8 mouse cellular contexts compared by ENCODE assay signal in genomic region chr13:32801693-32802221, GRCm38 (mm10). TPM values are rescaled to one million over a fixed set of nuclear protein-coding genes. Genes with fewer than 3 reads are reported as not detected.
A peak's percentile ranks its signal among the peaks of the same experiment; 100 is the strongest.
DNase-seq lines count a peak whose midpoint lies in the region; ATAC-seq and TF ChIP-seq lines count a peak whose summit lies in the region.

Wrnip1 (plus strand) TSS chr13:32802038.

- intact Hi-C loops in heart, postnatal 10 days (cut with DNase I), result loop anchor here (5.0 kb wide), 1 partner anchor 999 kb away; no protein-coding TSS in a partner anchor

- H3K9ac ChIP-seq in ES-Bruce4 (ENCODE audit: low read depth, poor library complexity, severe bottlenecking), result peak within 1 kb of the TSS; percentile 74
- H3K9ac ChIP-seq in forebrain, embryonic 13.5 days, result peak within 1 kb of the TSS; percentile 88
- peak within 1 kb of the TSS; percentile 66 for H3K9ac ChIP-seq in liver, postnatal 0 days (replicated peaks)
- H3K9ac ChIP-seq in neural tube, embryonic 14.5 days (replicated peaks; ENCODE audit: low read depth, low read length), result peak within 1 kb of the TSS; percentile 80

- H3K4me2 ChIP-seq in forebrain, embryonic 13.5 days, result peak within 1 kb of the TSS; percentile 87
- peak within 1 kb of the TSS; percentile 86 for H3K4me2 ChIP-seq in liver, postnatal 0 days (ENCODE audit: low read depth, low read length)
- H3K4me2 ChIP-seq in neural tube, embryonic 14.5 days (ENCODE audit: low read depth, low read length), result peak within 1 kb of the TSS; percentile 66

- H3K9me3 ChIP-seq in ES-Bruce4 (replicated peaks; ENCODE audit: control insufficient read depth, insufficient read depth, low read length, poor library complexity, severe bottlenecking), result no peaks in the 10 kb centered on the region
- no peaks in the 10 kb centered on the region for H3K9me3 ChIP-seq in forebrain, embryonic 13.5 days (replicated peaks)
- no peaks in the 10 kb centered on the region for H3K9me3 ChIP-seq in liver, postnatal 0 days (ENCODE audit: low read length)
- no peaks in the 10 kb centered on the region for H3K9me3 ChIP-seq in neural tube, embryonic 14.5 days (ENCODE audit: control insufficient read depth, low read length)

- WGBS in forebrain, embryonic 13.5 days, result under 1% methylated on average over 50 of the region's 51 CpGs
- under 1% methylated on average over 50 of the region's 51 CpGs for WGBS in large intestine, adult 2 months
- under 1% methylated on average over 46 of the region's 51 CpGs for WGBS in liver, postnatal 0 days (ENCODE audit: insufficient replicate concordance)
- WGBS in neural tube, embryonic 14.5 days, result under 1% methylated on average over 51 of the region's 51 CpGs

- TF ChIP-seq CTCF in ES-Bruce4 (IDR thresholded peaks at IDR 0.05; ENCODE audit: low read depth, low read length), result peak; percentile 30
- peak; percentile 55 for TF ChIP-seq CTCF in liver, postnatal 0 days (IDR thresholded peaks at IDR 0.05; ENCODE audit: low read depth)

- TF ChIP-seq EP300 in ES-Bruce4 (IDR thresholded peaks at IDR 0.05; ENCODE audit: insufficient read depth, low read depth, low read length), result no peak
- TF ChIP-seq EP300 in liver, postnatal 0 days (IDR thresholded peaks at IDR 0.05; ENCODE audit: low read depth), result no peak

- H3K27me3 ChIP-seq in ES-Bruce4 (ENCODE audit: control insufficient read depth, insufficient read depth, low read length, poor library complexity, severe bottlenecking), result peaks cover 1% of the 10 kb centered on the region; the same call in 1 of the 2 replicates
- no peaks in the 10 kb centered on the region for H3K27me3 ChIP-seq in forebrain, embryonic 13.5 days
- H3K27me3 ChIP-seq in liver, postnatal 0 days (ENCODE audit: insufficient read depth, low read length), result no peaks in the 10 kb centered on the region
- H3K27me3 ChIP-seq in neural tube, embryonic 14.5 days (ENCODE audit: control insufficient read depth, insufficient read depth, low read length), result no peaks in the 10 kb centered on the region

- ATAC-seq in cerebellum, adult (ENCODE audit: insufficient number of reproducible peaks, low FRiP score, low TSS enrichment), result peak; percentile 97
- peak; percentile 98 for ATAC-seq in forebrain, embryonic 13.5 days
- ATAC-seq in liver, postnatal 0 days, result peak; percentile 96
- ATAC-seq in neural tube, embryonic 14.5 days (ENCODE audit: low read depth), result peak; percentile 98

- peaks cover 4% of the 10 kb centered on the region for H3K36me3 ChIP-seq in ES-Bruce4 (ENCODE audit: control insufficient read depth, insufficient read depth, low read length, poor library complexity, severe bottlenecking)
- peaks cover 7% of the 10 kb centered on the region for H3K36me3 ChIP-seq in forebrain, embryonic 13.5 days (ENCODE audit: poor library complexity, severe bottlenecking)
- peaks cover 2% of the 10 kb centered on the region for H3K36me3 ChIP-seq in liver, postnatal 0 days (replicated peaks; ENCODE audit: insufficient read depth, low read length)
- peaks cover 8% of the 10 kb centered on the region; the same call in 1 of the 2 replicates for H3K36me3 ChIP-seq in neural tube, embryonic 14.5 days (ENCODE audit: control insufficient read depth, insufficient read depth, low read length)

- peak within 1 kb of the TSS; percentile 84 for H3K4me3 ChIP-seq in ES-Bruce4 (ENCODE audit: low read depth, low read length)
- peak within 1 kb of the TSS; percentile 71 for H3K4me3 ChIP-seq in forebrain, embryonic 13.5 days
- peak within 1 kb of the TSS; percentile 82 for H3K4me3 ChIP-seq in liver, postnatal 0 days (ENCODE audit: low read depth, low read length)
- H3K4me3 ChIP-seq in neural tube, embryonic 14.5 days (ENCODE audit: low read depth, low read length), result peak within 1 kb of the TSS; percentile 54

- peak; percentile 38 for TF ChIP-seq POLR2A in ES-Bruce4 (IDR thresholded peaks at IDR 0.05; ENCODE audit: insufficient read depth, low read length)

- peak; percentile 98 for DNase-seq in heart, postnatal 10 days
- peak; percentile 98 for DNase-seq in large intestine, adult 2 months (ENCODE audit: low read depth, low spot score)
- DNase-seq in liver, postnatal 0 days, result peak; percentile 94
- DNase-seq in testis, postnatal 10 days (ENCODE audit: low spot score), result peak; percentile 93

- no peak within 1 kb of the TSS for H3K27ac ChIP-seq in ES-Bruce4 (ENCODE audit: insufficient read depth, low read length)
- peak within 1 kb of the TSS; percentile 72 for H3K27ac ChIP-seq in forebrain, embryonic 13.5 days
- peak within 1 kb of the TSS; percentile 65 for H3K27ac ChIP-seq in liver, postnatal 0 days (ENCODE audit: low read depth)
- peak within 1 kb of the TSS; percentile 88 for H3K27ac ChIP-seq in neural tube, embryonic 14.5 days (ENCODE audit: low read depth, low read length)

- H3K4me1 ChIP-seq in ES-Bruce4 (ENCODE audit: control insufficient read depth, insufficient read depth, low read length), result no peaks in the 10 kb centered on the region
- H3K4me1 ChIP-seq in forebrain, embryonic 13.5 days, result peaks cover 31% of the 10 kb centered on the region
- H3K4me1 ChIP-seq in liver, postnatal 0 days (ENCODE audit: insufficient read depth), result peaks cover 21% of the 10 kb centered on the region
- H3K4me1 ChIP-seq in neural tube, embryonic 14.5 days (ENCODE audit: control insufficient read depth, insufficient read depth, low read length), result peaks cover 20% of the 10 kb centered on the region; the same call in 1 of the 2 replicates

RNA-seq across cellular contexts. Expression of gene Wrnip1, which starts in this region (rescaled TPM):
- polyA plus RNA-seq in ES-Bruce4 (2011; ENCODE audit: insufficient read depth, insufficient read length, low read depth, missing spikeins), result 21.5 and 23.3 TPM in 2 replicates
- polyA plus RNA-seq in forebrain, embryonic 13.5 days (2015; fragmentation: Nextera tagmentation; extraction: Ambion mirVana), result 22.1 and 22.5 TPM in 2 replicates
- 10 to 100 TPM; 27.4 to 28.8 TPM for total RNA-seq in heart, postnatal 10 days (2021)
- 24.0 and 31.5 TPM in 2 replicates for polyA plus RNA-seq in large intestine, adult 2 months (2012; rRNA removed)
- 7.9 and 12.2 TPM in 2 replicates for polyA plus RNA-seq in liver, postnatal 0 days (2015; fragmentation: Nextera tagmentation; extraction: Ambion mirVana)
- polyA plus RNA-seq in neural tube, embryonic 14.5 days (2014; fragmentation: Nextera tagmentation; extraction: Ambion mirVana), result 25.6 and 29.0 TPM in 2 replicates
